Mouse (Mus musculus) forebrain, embryonic 10.5 days (tissue): Measurements from ENCODE around the gene Nf1. TPM values are rescaled to one million over a fixed set of nuclear protein-coding genes. Genes with fewer than 3 reads are reported as not detected.

Experiments used
- DNase-seq: peaks from one replicate; pipeline ENCODE4 v3.0.0-alpha.2; 2017; ENCODE audit warnings: low spot score; ENCODE audit errors: extremely low spot score
- H3K27ac ChIP-seq: fragments of 300-500 bp; sonication (generic); 2 replicates; pipeline ENCODE4 v1.5.1; 2016; ENCODE audit warnings: mild to moderate bottlenecking
- H3K27me3 ChIP-seq: fragments of 300-500 bp; sonication (generic); 2 replicates; pipeline ENCODE4 v1.6.1; 2016; ENCODE audit warnings: mild to moderate bottlenecking; ENCODE audit not compliant: poor library complexity, severe bottlenecking
- H3K36me3 ChIP-seq: fragments of 300-500 bp; sonication (generic); replicated peaks from 2 replicates; pipeline ENCODE4 v1.6.1; 2016; ENCODE audit warnings: mild to moderate bottlenecking, moderate library complexity
- H3K4me1 ChIP-seq: fragments of 300-500 bp; sonication (generic); 2 replicates; pipeline ENCODE4 v1.6.1; 2016
- H3K4me3 ChIP-seq: fragments of 300-500 bp; sonication (generic); 2 replicates; pipeline ENCODE4 v1.5.1; 2016; ENCODE audit warnings: mild to moderate bottlenecking, moderate library complexity
- H3K9me3 ChIP-seq: fragments of 300-500 bp; sonication (generic); 2 replicates; pipeline ENCODE4 v1.6.1; 2016; ENCODE audit warnings: mild to moderate bottlenecking, moderate library complexity
- WGBS: fragments of 180-500 bp; shearing (Covaris S2); methylation state at CpG from one replicate; pipeline ENCODE4 v1.1.7; 2016; 5-methylcytosine and 5-hydroxymethylcytosine counted together
- polyA plus RNA-seq: library from polyadenylated mRNA; unstranded; fragments of >200 nt; fragmentation: Nextera tagmentation; extraction: Ambion mirVana; gene quantifications from 2 replicates; pipeline ENCODE4 v1.2.1, GENCODE M21; 2016

Nf1 gene
- polyA plus RNA-seq, 1 experiment from 2014 or later: 7.4 TPM

GRCm38 (mm10) chr11:79306510-79306909 is 33.0 kb upstream of the Nf1 start:
- 40% methylated on average over 7 of the region's 7 CpGs for WGBS
- H3K27me3 ChIP-seq: no peaks in the 10 kb centered on the region
- H3K27ac ChIP-seq: peak overlapping the region; percentile 88
- H3K36me3 ChIP-seq: no peaks in the 10 kb centered on the region
- peaks cover 32% of the 10 kb centered on the region for H3K4me1 ChIP-seq
- DNase-seq: peak; percentile 34
- no peaks in the 10 kb centered on the region for H3K9me3 ChIP-seq
- H3K4me3 ChIP-seq: no peak overlapping the region

- peak; percentile 65 for DNase-seq
- 11% methylated on average over 10 of the region's 10 CpGs for WGBS
- H3K27ac ChIP-seq: peak overlapping the region; percentile 88
- peaks cover 32% of the 10 kb centered on the region for H3K4me1 ChIP-seq
- H3K9me3 ChIP-seq: no peaks in the 10 kb centered on the region
- H3K4me3 ChIP-seq: no peak overlapping the region; the same call in 1 of the 2 replicates
- H3K36me3 ChIP-seq: no peaks in the 10 kb centered on the region
- H3K27me3 ChIP-seq: no peaks in the 10 kb centered on the region
These were observed 32.5 kb upstream of the Nf1 start for GRCm38 (mm10) chr11:79306996-79307395.

- H3K27ac ChIP-seq: peak overlapping the region; percentile 88
- no peak overlapping the region; the same call in 1 of the 2 replicates for H3K4me3 ChIP-seq
- H3K4me1 ChIP-seq: peaks cover 32% of the 10 kb centered on the region
- DNase-seq: no peak
- H3K36me3 ChIP-seq: no peaks in the 10 kb centered on the region
- 40% methylated on average over 9 of the region's 9 CpGs for WGBS
- no peaks in the 10 kb centered on the region for H3K27me3 ChIP-seq
- no peaks in the 10 kb centered on the region for H3K9me3 ChIP-seq
These were observed 31.8 kb upstream of the Nf1 start for GRCm38 (mm10) chr11:79307560-79308200.

DNA sequence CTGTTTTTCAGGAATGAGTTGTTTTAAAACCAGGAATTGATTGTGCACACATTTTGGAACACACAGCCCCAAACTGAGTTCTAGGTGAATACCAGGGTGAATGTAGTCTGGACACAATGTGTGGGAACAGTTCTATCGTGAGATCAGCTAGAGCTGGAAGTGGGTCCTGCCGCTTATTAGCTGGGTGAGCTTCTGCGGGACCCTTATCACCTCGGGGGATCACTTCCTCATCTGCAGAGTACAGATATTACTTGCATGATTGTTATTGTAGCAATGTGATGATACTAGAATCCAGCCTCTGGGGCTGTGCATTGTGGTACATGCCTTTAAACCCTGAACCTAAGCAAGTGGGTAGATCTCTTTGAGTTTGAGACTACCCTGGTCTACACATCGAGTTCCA is 29.0 kb upstream of the Nf1 start:
- no peaks in the 10 kb centered on the region for H3K9me3 ChIP-seq
- H3K27ac ChIP-seq: no peak overlapping the region
- H3K36me3 ChIP-seq: no peaks in the 10 kb centered on the region
- no peak overlapping the region for H3K4me3 ChIP-seq
- DNase-seq: no peak
- peaks cover 32% of the 10 kb centered on the region for H3K4me1 ChIP-seq
- H3K27me3 ChIP-seq: no peaks in the 10 kb centered on the region
- WGBS: 90% methylated on average over 5 of the region's 5 CpGs

DNA sequence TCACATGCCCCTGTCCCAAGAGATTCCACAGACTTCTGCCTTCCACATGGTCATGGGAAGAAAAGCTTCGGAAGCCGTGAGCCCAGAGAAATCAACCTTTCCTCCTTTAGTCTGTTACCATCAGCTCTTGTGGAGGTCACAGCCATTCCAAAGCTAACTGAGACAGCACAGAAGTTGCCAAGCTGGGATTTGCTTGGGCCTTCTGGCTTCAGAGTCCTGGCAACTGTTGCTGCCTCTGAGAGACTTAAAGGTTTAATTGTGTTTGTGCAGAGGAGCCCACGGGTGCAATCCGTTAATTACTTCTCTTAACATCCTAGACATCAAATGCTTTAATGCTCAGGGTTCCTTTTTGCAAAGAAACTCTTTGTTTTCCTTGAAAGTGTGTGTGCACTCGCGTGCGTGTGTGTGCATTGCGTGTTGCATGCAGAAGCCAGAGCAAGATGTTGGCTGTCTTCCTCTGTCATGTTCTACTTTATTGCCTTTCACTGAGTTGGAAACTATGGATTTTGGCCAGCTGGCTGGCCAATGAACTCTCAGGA is 22.6 kb upstream of the Nf1 start:
- H3K27me3 ChIP-seq: no peaks in the 10 kb centered on the region
- peaks cover 11% of the 10 kb centered on the region for H3K4me1 ChIP-seq
- H3K36me3 ChIP-seq: no peaks in the 10 kb centered on the region
- WGBS: 79% methylated on average over 8 of the region's 8 CpGs
- H3K9me3 ChIP-seq: no peaks in the 10 kb centered on the region
- no peak overlapping the region for H3K27ac ChIP-seq
- no peak overlapping the region for H3K4me3 ChIP-seq
- DNase-seq: no peak

DNA sequence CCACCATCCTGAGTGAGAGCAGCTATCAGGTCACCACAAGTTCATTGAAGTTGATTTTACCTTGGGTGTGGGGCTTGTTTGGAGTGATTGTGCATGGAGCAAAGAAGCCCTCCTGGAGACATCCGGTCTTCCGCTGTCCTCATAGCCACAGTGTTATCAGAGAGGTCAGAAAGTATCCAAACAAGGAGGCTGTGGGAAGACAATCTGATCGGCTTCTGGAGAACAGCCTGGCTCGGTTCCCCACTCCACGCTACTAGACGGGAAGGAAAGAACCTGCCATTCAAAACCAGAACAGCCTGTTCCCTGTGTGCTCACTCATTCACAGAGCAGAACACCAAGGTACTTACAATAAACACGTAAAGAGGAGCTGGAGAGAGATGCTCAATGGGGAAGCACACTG is 19.7 kb upstream of the Nf1 start:
- WGBS: 89% methylated on average over 7 of the region's 7 CpGs
- Histone ChIP-seq H3K9me3 (no peaks in the 10 kb centered on the region), H3K4me1 (peaks cover 19% of the 10 kb centered on the region), H3K27me3 (no peaks in the 10 kb centered on the region), H3K36me3 (no peaks in the 10 kb centered on the region), H3K27ac (no peak overlapping the region), H3K4me3 (no peak overlapping the region)
- DNase-seq: no peak

GRCm38 (mm10) chr11:79323985-79324685 is 15.4 kb upstream of the Nf1 start:
- no peaks in the 10 kb centered on the region for H3K9me3 ChIP-seq
- no peak for DNase-seq
- H3K4me1 ChIP-seq: peaks cover 14% of the 10 kb centered on the region
- 54% methylated on average over 12 of the region's 12 CpGs for WGBS
- H3K4me3 ChIP-seq: no peak overlapping the region
- H3K36me3 ChIP-seq: no peaks in the 10 kb centered on the region
- no peak overlapping the region for H3K27ac ChIP-seq
- no peaks in the 10 kb centered on the region for H3K27me3 ChIP-seq

DNA sequence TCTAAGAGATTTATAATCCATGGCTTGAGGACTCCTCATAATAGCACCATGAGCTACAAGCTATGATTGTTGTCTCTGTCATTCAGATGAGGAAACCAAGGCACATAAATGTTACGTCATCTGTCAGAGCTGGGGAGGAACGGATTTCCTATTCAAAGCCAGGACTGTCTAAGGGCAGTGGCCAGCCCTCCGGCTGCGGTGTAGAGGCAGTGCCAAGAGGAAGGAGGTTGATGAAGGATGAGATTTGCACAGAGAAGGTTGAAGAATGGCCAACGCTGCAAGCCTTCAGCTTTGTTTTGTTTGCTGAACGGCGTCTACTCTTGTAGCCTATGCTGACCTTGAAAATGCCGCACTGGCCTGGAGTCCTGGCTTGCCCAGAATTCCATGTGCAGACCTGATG is 13.8 kb upstream of the Nf1 start:
- H3K27me3 ChIP-seq: no peaks in the 10 kb centered on the region
- no peak overlapping the region for H3K27ac ChIP-seq
- WGBS: 92% methylated on average over 8 of the region's 8 CpGs
- DNase-seq: no peak
- H3K36me3 ChIP-seq: no peaks in the 10 kb centered on the region
- no peak overlapping the region for H3K4me3 ChIP-seq
- peaks cover 14% of the 10 kb centered on the region for H3K4me1 ChIP-seq
- no peaks in the 10 kb centered on the region for H3K9me3 ChIP-seq

DNA sequence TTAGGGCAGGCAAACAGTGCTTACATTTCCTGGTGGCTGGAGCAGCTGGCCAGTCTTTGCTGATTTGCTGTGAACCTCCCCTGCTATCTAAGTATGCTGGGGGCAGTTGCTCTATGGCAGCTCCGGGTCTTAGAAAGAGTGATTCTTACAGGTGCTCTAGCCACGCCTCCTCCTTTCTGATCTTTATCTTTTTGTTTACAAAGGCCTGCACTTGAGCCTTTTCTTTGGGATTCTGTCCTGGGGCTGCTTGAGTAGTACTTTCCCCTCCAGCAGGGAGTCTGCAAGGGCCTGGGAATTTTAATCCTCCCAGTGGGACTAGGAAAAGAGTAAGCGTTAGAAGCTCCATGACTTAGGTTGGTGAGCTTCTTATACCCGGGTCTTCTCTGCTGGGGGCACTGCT is 12.4 kb upstream of the Nf1 start:
- no peak overlapping the region for H3K4me3 ChIP-seq
- WGBS: 18% methylated on average over 4 of the region's 4 CpGs
- no peak overlapping the region for H3K27ac ChIP-seq
- no peak for DNase-seq
- no peaks in the 10 kb centered on the region for H3K9me3 ChIP-seq
- H3K4me1 ChIP-seq: peaks cover 14% of the 10 kb centered on the region
- H3K27me3 ChIP-seq: no peaks in the 10 kb centered on the region
- H3K36me3 ChIP-seq: no peaks in the 10 kb centered on the region

GRCm38 (mm10) chr11:79328060-79328459 is 11.4 kb upstream of the Nf1 start:
- Histone ChIP-seq H3K9me3 (no peaks in the 10 kb centered on the region), H3K27me3 (no peaks in the 10 kb centered on the region), H3K4me3 (no peak overlapping the region), H3K27ac (no peak overlapping the region), H3K4me1 (peaks cover 14% of the 10 kb centered on the region), H3K36me3 (no peaks in the 10 kb centered on the region)
- 89% methylated on average over 4 of the region's 4 CpGs for WGBS
- DNase-seq: no peak

- Histone ChIP-seq H3K36me3 (no peaks in the 10 kb centered on the region), H3K27me3 (no peaks in the 10 kb centered on the region), H3K27ac (no peak overlapping the region), H3K4me3 (no peak overlapping the region), H3K4me1 (peaks cover 15% of the 10 kb centered on the region), H3K9me3 (no peaks in the 10 kb centered on the region)
- 92% methylated on average over 1 of the region's 1 CpGs for WGBS
- DNase-seq: no peak
These were observed 9.9 kb upstream of the Nf1 start for GRCm38 (mm10) chr11:79329585-79329984.

GRCm38 (mm10) chr11:79335077-79335476 is 4.4 kb upstream of the Nf1 start:
- 96% methylated on average over 6 of the region's 6 CpGs for WGBS
- DNase-seq: no peak
- peaks cover 4% of the 10 kb centered on the region; the same call in 1 of the 2 replicates for H3K9me3 ChIP-seq
- H3K36me3 ChIP-seq: peaks cover 4% of the 10 kb centered on the region; the same call in 1 of the 2 replicates
- peaks cover 17% of the 10 kb centered on the region for H3K4me1 ChIP-seq
- H3K4me3 ChIP-seq: no peak overlapping the region
- peaks cover 13% of the 10 kb centered on the region for H3K27me3 ChIP-seq
- no peak overlapping the region for H3K27ac ChIP-seq

GRCm38 (mm10) chr11:79336722-79337267 is 2.7 kb upstream of the Nf1 start:
- DNase-seq: no peak
- H3K27me3 ChIP-seq: peaks cover 13% of the 10 kb centered on the region
- H3K27ac ChIP-seq: no peak overlapping the region
- H3K4me1 ChIP-seq: peaks cover 33% of the 10 kb centered on the region
- H3K9me3 ChIP-seq: peaks cover 4% of the 10 kb centered on the region; the same call in 1 of the 2 replicates
- H3K36me3 ChIP-seq: peaks cover 7% of the 10 kb centered on the region; the same call in 1 of the 2 replicates
- WGBS: 88% methylated on average over 5 of the region's 5 CpGs
- H3K4me3 ChIP-seq: no peak overlapping the region
